Mouse (Mus musculus): ENCODE measurements around the gene E2f2.
A peak's percentile ranks its signal among the peaks of the same experiment; 100 is the strongest.

- no peak for TF ChIP-seq POLR2AphosphoS5 (IDR thresholded peaks at IDR 0.05; ENCODE audit: insufficient replicate concordance, low read depth, low read length)
- peak; percentile 88 for TF ChIP-seq CTCF (IDR thresholded peaks at IDR 0.05; ENCODE audit: low read depth, low read length)
- no peak for TF ChIP-seq GATA1 (IDR thresholded peaks at IDR 0.05; ENCODE audit: borderline replicate concordance, low read length)
- TF ChIP-seq TAL1 (conservative IDR thresholded peaks at IDR 0.05; ENCODE audit: low read depth, low read length) = no peak
These were observed 8.7 kb upstream of the E2f2 start for GRCm38 (mm10) chr4:136163448-136163847.

Measured in G1E (cell line).